Mouse (Mus musculus) midbrain, postnatal 0 days (tissue): ENCODE measurements at regions not wholly inside any gene's neighbourhood (a gene's known extent, or its start where the extent isn't known, plus 50 kb on each side); places are given as distances from the start of the nearest gene placed in this dataset.
"Not testable (repeated sequence)": the region's sequence is repeated elsewhere in the genome, so short reads cannot be mapped to it uniquely, and the experiment has no call there.

Source experiments
- ATAC-seq: fragments of 200-750 bp; cut with Nextera tagmentation; 2 replicates; pipeline ENCODE4 v1.8.0; 2017; ENCODE audit warnings: moderate number of reproducible peaks, mild to moderate bottlenecking, moderate TSS enrichment, moderate library complexity; ENCODE audit not compliant: low FRiP score
- DNase-seq: peaks from one replicate; pipeline ENCODE4 v3.0.0-alpha.2; 2015; ENCODE audit warnings: low spot score
- H3K27ac ChIP-seq: fragments of 300-500 bp; sonication (generic); 2 replicates; pipeline ENCODE4 v1.5.1; 2014; ENCODE audit warnings: low read depth, mild to moderate bottlenecking, low read length, mixed read lengths
- H3K27me3 ChIP-seq: fragments of 300-500 bp; sonication (generic); 2 replicates; pipeline ENCODE4 v1.6.1; 2014; ENCODE audit warnings: low read length, control low read depth, mixed read lengths; ENCODE audit not compliant: insufficient read depth
- H3K36me3 ChIP-seq: fragments of 300-500 bp; sonication (generic); 2 replicates; pipeline ENCODE4 v1.6.1; 2014; ENCODE audit warnings: low read length, control low read depth, mixed read lengths; ENCODE audit not compliant: insufficient read depth
- H3K4me1 ChIP-seq: fragments of 300-500 bp; sonication (generic); 2 replicates; pipeline ENCODE4 v1.6.1; 2014; ENCODE audit warnings: mild to moderate bottlenecking, control low read depth, antibody characterized with exemption, low read length, mixed read lengths; ENCODE audit not compliant: insufficient read depth
- H3K4me2 ChIP-seq: fragments of 300-500 bp; sonication (generic); 2 replicates; pipeline ENCODE4 v1.6.1; 2014; ENCODE audit warnings: low read depth, mild to moderate bottlenecking, low read length, mixed read lengths; ENCODE audit not compliant: poor library complexity, severe bottlenecking
- H3K4me3 ChIP-seq: fragments of 300-500 bp; sonication (generic); 2 replicates; pipeline ENCODE4 v1.5.1; 2014; ENCODE audit warnings: low read depth, mild to moderate bottlenecking, low read length, moderate library complexity
- H3K9ac ChIP-seq: fragments of 300-500 bp; sonication (generic); replicated peaks from 2 replicates; pipeline ENCODE4 v1.6.1; 2014; ENCODE audit warnings: mild to moderate bottlenecking, low read length, moderate library complexity, mixed read lengths; ENCODE audit not compliant: poor library complexity, severe bottlenecking
- H3K9me3 ChIP-seq: fragments of 300-500 bp; sonication (generic); 2 replicates; pipeline ENCODE4 v1.6.1; 2016; ENCODE audit warnings: low read length, control low read depth
- CTCF ChIP-seq: IDR thresholded peaks from 2 replicates; pipeline ENCODE4 v1.5.1; 2016; ENCODE audit warnings: antibody characterized with exemption, mild to moderate bottlenecking
- WGBS: fragments of 180-500 bp; shearing (Covaris S2); extraction: QIAGEN DNeasy Blood & Tissue Kit; methylation state at CpG from one replicate; pipeline ENCODE4 v1.1.7; 2014; 5-methylcytosine and 5-hydroxymethylcytosine counted together

DNA sequence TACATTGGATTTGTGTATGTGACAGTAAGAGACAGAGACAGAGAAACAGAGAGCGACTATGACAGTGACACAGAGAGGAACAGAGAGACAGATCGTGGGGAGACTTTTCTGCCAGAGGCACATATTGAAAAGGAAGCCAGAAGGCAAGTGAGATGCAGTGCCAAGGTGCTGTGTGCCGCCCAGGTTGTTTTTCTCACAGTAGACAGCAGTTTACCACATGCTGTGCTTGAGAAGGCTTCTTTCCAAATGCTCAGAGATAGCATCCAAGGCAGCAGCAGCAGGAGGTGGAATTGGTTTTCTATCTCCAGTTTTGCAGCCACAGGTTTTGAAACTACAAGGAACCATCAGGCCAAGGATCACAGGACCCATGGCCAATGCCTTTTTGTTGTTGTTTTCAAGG, 466.5 kb downstream of the Lrfn5 start:
- Histone ChIP-seq H3K4me1 (no peaks in the 10 kb centered on the region), H3K36me3 (no peaks in the 10 kb centered on the region), H3K27ac (no peak overlapping the region), H3K9me3 (no peaks in the 10 kb centered on the region), H3K27me3 (no peaks in the 10 kb centered on the region), H3K9ac (no peak overlapping the region), H3K4me2 (no peak overlapping the region), H3K4me3 (no peak overlapping the region)
- DNase-seq (peak; percentile 9), ATAC-seq (no peak)
- TF ChIP-seq CTCF: no peak
- 72% methylated on average over 3 of the region's 3 CpGs for WGBS

DNA sequence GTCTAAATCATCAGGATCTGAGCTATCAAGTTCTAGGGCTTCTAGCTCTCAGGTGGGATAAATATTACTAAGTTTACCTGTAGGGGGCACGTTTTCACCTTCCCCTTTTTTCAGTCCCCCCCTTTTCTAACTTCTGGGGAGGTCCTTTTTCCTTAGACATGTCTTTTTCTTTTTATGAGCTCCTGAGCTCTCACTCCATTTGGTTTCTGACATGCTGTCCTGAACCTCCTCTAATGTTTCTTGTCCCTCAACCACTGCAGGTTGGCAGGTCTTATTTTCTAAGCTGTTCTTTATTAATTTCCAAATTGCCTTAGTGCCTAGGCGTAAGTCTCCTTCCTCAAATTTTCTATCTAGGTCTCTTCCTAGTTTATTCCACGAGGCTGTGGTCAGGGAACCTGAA, 470.9 kb downstream of the Lrfn5 start:
- not testable (repeated sequence) for H3K27ac ChIP-seq, H3K27me3 ChIP-seq, H3K36me3 ChIP-seq, H3K4me3 ChIP-seq, H3K4me1 ChIP-seq, H3K9ac ChIP-seq, DNase-seq, H3K9me3 ChIP-seq, H3K4me2 ChIP-seq, ATAC-seq
- 71% methylated on average over 3 of the region's 3 CpGs for WGBS

DNA sequence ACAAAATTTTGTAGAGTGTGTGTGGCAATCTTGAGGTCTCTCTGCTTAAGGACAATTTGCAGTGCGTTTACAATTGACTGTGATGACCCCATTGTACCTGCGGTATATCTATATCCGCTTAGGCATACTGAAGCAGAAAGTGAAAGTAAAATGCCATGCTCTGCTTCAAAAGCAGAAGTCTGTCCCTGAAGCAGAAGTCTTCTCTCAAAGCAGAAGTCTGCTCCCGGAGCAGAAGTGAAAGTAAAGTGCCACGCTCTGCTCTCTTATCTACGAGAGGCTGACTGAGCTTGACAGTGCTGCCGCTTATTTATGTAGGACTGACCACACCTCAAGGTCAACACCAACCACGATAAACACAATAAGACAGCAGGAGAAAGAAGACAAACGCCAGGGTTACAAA, 471.3 kb downstream of the Lrfn5 start:
- no peaks in the 10 kb centered on the region for H3K4me1 ChIP-seq
- H3K36me3 ChIP-seq: no peaks in the 10 kb centered on the region
- no peak overlapping the region for H3K27ac ChIP-seq
- DNase-seq (no peak), ATAC-seq (no peak)
- H3K27me3 ChIP-seq: no peaks in the 10 kb centered on the region
- no peak overlapping the region for H3K9ac ChIP-seq
- no peaks in the 10 kb centered on the region for H3K9me3 ChIP-seq
- TF ChIP-seq CTCF: no peak
- H3K4me2 ChIP-seq: no peak overlapping the region
- H3K4me3 ChIP-seq: no peak overlapping the region
- 95% methylated on average over 9 of the region's 9 CpGs for WGBS

DNA sequence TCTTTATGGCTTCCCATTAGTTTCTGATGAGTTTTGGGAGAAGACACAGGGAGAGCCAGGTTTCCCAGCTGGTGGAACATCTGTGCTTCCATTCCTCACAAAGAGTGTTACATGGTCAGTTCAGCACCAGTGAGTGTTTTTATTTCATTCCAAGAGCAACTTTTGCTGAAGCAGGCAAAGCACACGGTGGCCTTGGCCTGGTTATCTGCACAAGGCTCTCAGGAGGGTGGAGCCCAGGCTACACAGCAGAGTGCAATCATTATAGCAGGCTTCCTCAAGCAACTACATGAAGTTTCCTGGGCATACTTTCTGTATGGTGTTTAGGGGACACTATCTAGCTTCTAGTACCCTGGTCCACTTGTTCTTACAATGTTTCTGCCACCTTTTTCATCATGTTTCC, 490.4 kb downstream of the Lrfn5 start:
- Histone ChIP-seq H3K27me3 (no peaks in the 10 kb centered on the region), H3K9ac (no peak overlapping the region), H3K4me1 (no peaks in the 10 kb centered on the region), H3K27ac (no peak overlapping the region), H3K4me3 (no peak overlapping the region), H3K4me2 (no peak overlapping the region), H3K36me3 (no peaks in the 10 kb centered on the region), H3K9me3 (no peaks in the 10 kb centered on the region)
- 69% methylated on average over 1 of the region's 1 CpGs for WGBS
- DNase-seq: no peak
- TF ChIP-seq CTCF: no peak
- no peak for ATAC-seq

DNA sequence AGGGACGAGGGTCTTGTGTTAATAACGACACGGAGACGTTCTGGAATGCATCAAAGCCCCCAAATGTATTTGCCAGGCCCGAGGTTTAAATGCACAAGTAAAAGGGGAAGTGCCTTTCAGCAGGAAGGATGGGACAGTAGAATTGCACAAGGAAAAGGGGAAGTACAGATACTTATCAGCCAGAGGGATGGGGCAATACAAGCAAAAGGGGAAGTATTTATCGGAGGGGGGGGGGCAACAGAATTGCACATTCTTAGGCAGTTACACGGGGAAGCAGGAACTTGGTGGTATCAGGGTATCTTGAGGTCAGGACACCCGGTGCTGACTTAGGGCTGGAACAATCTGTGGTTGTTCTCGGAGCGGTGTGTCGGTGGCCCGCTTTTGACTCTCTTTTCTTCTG, 494.7 kb downstream of the Lrfn5 start:
- ATAC-seq: not testable (repeated sequence)

More for the DNA sequence above, 494.7 kb downstream of the Lrfn5 start:
- 92% methylated on average over 12 of the region's 12 CpGs for WGBS
- H3K27ac ChIP-seq, H3K4me1 ChIP-seq, H3K4me2 ChIP-seq, H3K36me3 ChIP-seq, H3K4me3 ChIP-seq, DNase-seq, H3K9ac ChIP-seq, H3K27me3 ChIP-seq, H3K9me3 ChIP-seq: not testable (repeated sequence)
